ENCODE assay signal across 21 mouse cellular contexts in the genomic region with DNA sequence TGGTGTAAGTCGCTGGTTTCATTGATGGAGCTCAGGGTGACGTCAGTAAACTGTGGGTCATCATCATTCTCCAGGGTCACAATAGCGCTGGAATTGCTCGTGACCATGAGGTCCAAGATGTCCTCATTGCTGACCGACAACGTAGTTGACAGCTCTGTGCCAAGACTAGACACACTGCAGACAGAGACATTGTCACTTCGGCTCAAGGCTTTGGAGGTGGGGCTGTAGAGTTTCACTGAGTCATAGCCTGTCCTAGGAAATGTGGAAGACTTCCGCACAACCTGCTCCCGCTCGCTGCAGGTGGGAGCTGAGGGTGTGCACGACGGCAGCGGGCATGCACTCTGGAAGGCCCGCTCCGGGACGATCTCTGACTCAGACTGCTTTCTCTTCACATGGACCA. TPM values are rescaled to one million over a fixed set of nuclear protein-coding genes. Genes with fewer than 3 reads are reported as not detected.
DNase-seq lines count a peak whose midpoint lies in the region; ATAC-seq and TF ChIP-seq lines count a peak whose summit lies in the region.
"Had no signal": no experiment of that assay in that cellular context is flagged by ENCODE, and none has a peak within 500 bp of the region (broad histone marks: within the 10 kb centered on the region; RNA-seq: fewer than 3 reads in every experiment).

No protein-coding gene starts in this region.

- 83% methylated on average over 16 of the region's 16 CpGs for WGBS in kidney, adult 2 months
- 91% methylated on average over 16 of the region's 16 CpGs for WGBS in kidney, embryonic 16.5 days

- no peak overlapping the region for H3K4me3 ChIP-seq in kidney, adult 2 months (ENCODE audit: insufficient read depth, low read depth, low read length)
- H3K4me3 ChIP-seq in kidney, embryonic 16.5 days (ENCODE audit: low read length) = no peak overlapping the region
- H3K4me3 ChIP-seq: embryonic facial prominence, embryonic 15.5 days; erythroblast, embryonic 14.5 days; forebrain, embryonic 10.5 days; heart, embryonic 10.5 days; hindbrain, embryonic 13.5 days; intestine, embryonic 15.5 days had no signal

- H3K36me3 ChIP-seq in kidney, adult 2 months (ENCODE audit: control insufficient read depth, insufficient read depth, low read length) = no peaks in the 10 kb centered on the region
- peaks cover 10% of the 10 kb centered on the region for H3K36me3 ChIP-seq in kidney, embryonic 16.5 days (ENCODE audit: insufficient read depth, low read length)

- H3K9ac ChIP-seq in kidney, embryonic 16.5 days (replicated peaks; ENCODE audit: low read length) = no peak overlapping the region
- H3K9ac ChIP-seq: embryonic facial prominence, embryonic 15.5 days; hindbrain, embryonic 13.5 days; intestine, embryonic 15.5 days had no signal

- no peaks in the 10 kb centered on the region for H3K27me3 ChIP-seq in kidney, adult 2 months (replicated peaks; ENCODE audit: control insufficient read depth, insufficient read depth, low read length)
- no peaks in the 10 kb centered on the region for H3K27me3 ChIP-seq in kidney, embryonic 16.5 days (ENCODE audit: insufficient read depth, low read length)
- H3K27me3 ChIP-seq: CH12.LX; embryonic facial prominence, embryonic 15.5 days; hindbrain, embryonic 13.5 days; intestine, embryonic 15.5 days had no signal

- TF ChIP-seq POLR2A in kidney, adult 2 months (IDR thresholded peaks at IDR 0.05; ENCODE audit: low read depth, low read length) = no peak

- H3K9me3 ChIP-seq in kidney, embryonic 16.5 days (ENCODE audit: low read length) = no peaks in the 10 kb centered on the region
- H3K9me3 ChIP-seq: embryonic facial prominence, embryonic 15.5 days; forebrain, embryonic 10.5 days; heart, embryonic 10.5 days; hindbrain, embryonic 13.5 days; intestine, embryonic 15.5 days had no signal

- TF ChIP-seq CTCF in kidney, adult 2 months (conservative IDR thresholded peaks at IDR 0.05; ENCODE audit: insufficient read depth, insufficient read length, low read depth, low read length) = no peak

- no peak for DNase-seq in kidney, adult 2 months
- DNase-seq in R1 (ENCODE audit: low read depth, low spot score) = peak; percentile 54
- DNase-seq in adrenal gland, postnatal 10 days = peak; percentile 65
- DNase-seq in heart, postnatal 10 days = no peak
- no peak for DNase-seq in thymus, postnatal 25 days
- DNase-seq: cerebellum, adult 11 months; cerebellum, adult 8-10 months; cerebellum, postnatal 14 days; embryo, embryonic 11 days; gastrocnemius, postnatal 10 days; heart, adult 18-20 months; heart, postnatal 14 days had no signal

- ATAC-seq in kidney, embryonic 16.5 days (ENCODE audit: low FRiP score, low TSS enrichment) = no peak
- ATAC-seq: forebrain, embryonic 14.5 days; intestine, embryonic 15.5 days had no signal

- intact Hi-C loops in heart, postnatal 10 days (cut with DNase I) = no loop called here

- no peak overlapping the region for H3K4me2 ChIP-seq in kidney, embryonic 16.5 days (replicated peaks; ENCODE audit: low read depth, low read length)
- H3K4me2 ChIP-seq: embryonic facial prominence, embryonic 15.5 days; hindbrain, embryonic 13.5 days; intestine, embryonic 15.5 days had no signal

- H3K4me1 ChIP-seq in kidney, adult 2 months (ENCODE audit: control insufficient read depth, insufficient read depth, low read length) = peaks cover 74% of the 10 kb centered on the region
- H3K4me1 ChIP-seq in kidney, embryonic 16.5 days (ENCODE audit: insufficient read depth, low read length) = peaks cover 53% of the 10 kb centered on the region

- peak overlapping the region; percentile 69 for H3K27ac ChIP-seq in kidney, adult 2 months (ENCODE audit: insufficient read depth, low read depth, low read length)
- H3K27ac ChIP-seq in kidney, embryonic 16.5 days (ENCODE audit: low read length) = no peak overlapping the region
- H3K27ac ChIP-seq: embryonic facial prominence, embryonic 15.5 days; forebrain, embryonic 10.5 days; heart, embryonic 10.5 days; hindbrain, embryonic 13.5 days; intestine, embryonic 15.5 days had no signal

RNA-seq across cellular contexts. Expression of gene Tbc1d14, which starts 21.7 kb away (rescaled TPM):
- polyA plus RNA-seq in kidney, adult 2 months (2012; rRNA removed) = 45.2 and 50.0 TPM in 2 replicates
- 53.9 and 54.8 TPM in 2 replicates for polyA plus RNA-seq in kidney, embryonic 16.5 days (2015; fragmentation: Nextera tagmentation; extraction: Ambion mirVana)
- 10 to 100 TPM; 32.3 to 32.4 TPM for total RNA-seq in adrenal gland, postnatal 10 days (2021)
- 10 to 100 TPM; 19.4 to 22.8 TPM for total RNA-seq in heart, postnatal 10 days (2021)

Comparison
In these comparisons a context has a peak if more than half of its experiments do, and no peak if none do; other contexts are left out.
1. DNase-seq: peak in R1 (single experiment) and adrenal gland, postnatal 10 days (single experiment); none in kidney, adult 2 months (single experiment), heart, postnatal 10 days (0 of 2) and thymus, postnatal 25 days (single experiment).